Mouse (Mus musculus) brain, embryonic 14.5 days (tissue): ENCODE measurements around the gene Clic6.

Experiments
- CTCF ChIP-seq: fragments of 200-500 bp; IDR thresholded peaks from 2 replicates; pipeline ENCODE4 v1.5.1; 2012; ENCODE audit warnings: inconsistent platforms, mild to moderate bottlenecking, moderate library complexity, borderline replicate concordance; ENCODE audit not compliant: insufficient read depth, insufficient read length; ENCODE audit errors: extremely low read depth
- POLR2A ChIP-seq: fragments of 200-500 bp; IDR thresholded peaks from 2 replicates; pipeline ENCODE4 v1.6.1; 2012; ENCODE audit warnings: mild to moderate bottlenecking, inconsistent platforms, borderline replicate concordance; ENCODE audit not compliant: poor library complexity, insufficient read depth, insufficient read length, severe bottlenecking; ENCODE audit errors: extremely low read depth

DNA sequence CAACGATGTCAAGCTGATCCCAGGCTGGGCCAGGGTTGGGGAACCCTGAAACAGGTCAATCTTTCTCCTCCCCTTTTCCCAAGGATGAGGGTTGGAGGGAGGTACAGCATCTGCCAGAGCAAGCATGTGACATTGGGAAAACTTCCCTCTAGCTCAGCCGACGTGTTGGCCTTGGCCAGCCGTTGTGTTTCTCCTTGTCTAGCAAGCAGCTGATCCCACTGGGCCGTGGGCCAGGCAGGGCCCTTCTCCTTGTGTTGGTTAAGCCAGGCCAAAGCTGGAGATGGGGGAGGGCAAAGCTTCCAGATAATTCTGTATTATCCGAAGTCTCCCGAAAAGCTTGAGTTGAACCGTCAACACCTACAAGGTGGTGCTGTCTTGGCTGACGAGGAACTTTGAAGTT lies 30.6 kb downstream of the Clic6 start:
- TF ChIP-seq CTCF: no peak
- TF ChIP-seq POLR2A: no peak
